Mouse (Mus musculus) small intestine, adult 10 weeks (tissue): Measurements from ENCODE around the gene Hapln4. TPM values are rescaled to one million over a fixed set of nuclear protein-coding genes. Genes with fewer than 3 reads are reported as not detected.

Source experiments
- polyA plus RNA-seq: library from polyadenylated mRNA; stranded (reverse); fragments of 350-450 nt; fragmentation: Illumina TruSeq; extraction: RNeasy Lipid Tissue Mini Kit (QIAGEN cat#74804); gene quantifications from one replicate; pipeline ENCODE4 v1.2.3, GENCODE M21; 2014; ENCODE audit warnings: low replicate concordance

Gene Hapln4
- 0.15 TPM for polyA plus RNA-seq

GRCm38 (mm10) chr8:70083285-70083684, at the start of gene Hapln4:
Gene Hapln4, plus strand, starts transcription at chr8:70083457.

GRCm38 (mm10) chr8:70042583-70043455, 40.4 kb upstream of the Hapln4 start, which contains the start of the genes Mau2 and Sugp1:
Gene Mau2, minus strand, starts transcription at chr8:70042734.
Gene Sugp1, plus strand, starts transcription at chr8:70042813.

GRCm38 (mm10) chr8:70072441-70073069, 10.7 kb upstream of the Hapln4 start, which contains the start of gene Tm6sf2:
Gene Tm6sf2, plus strand, starts transcription at chr8:70072924.

GRCm38 (mm10) chr8:70120667-70121066, 37.4 kb downstream of the Hapln4 start, which contains the start of gene Ncan:
Gene Ncan, minus strand, starts transcription at chr8:70120873.

GRCm38 (mm10) chr8:70131166-70131883, 48.1 kb downstream of the Hapln4 start, which contains the start of gene Nr2c2ap:
Gene Nr2c2ap, plus strand, starts transcription at chr8:70131333.

GRCm38 (mm10) chr8:70139026-70139857, 56.0 kb downstream of the Hapln4 start, which contains the start of the genes Rfxank, Borcs8 and Mef2b:
Gene Rfxank, minus strand, starts transcription at chr8:70139154.
Gene Borcs8, plus strand, starts transcription at chr8:70139499.
Gene Mef2b, plus strand, starts transcription at chr8:70139711.

Other genes starting within 250 kb of the Hapln4 start
- gene Cilp2, start 195.8 kb upstream of the Hapln4 start, polyA plus RNA-seq = not detected
- gene Tssk6, start 181.3 kb upstream of the Hapln4 start, polyA plus RNA-seq = not detected
- not detected for gene Ndufa13, start 180.9 kb upstream of the Hapln4 start, polyA plus RNA-seq
- not detected for gene Yjefn3, start 180.7 kb upstream of the Hapln4 start, polyA plus RNA-seq
- gene Gatad2a, start 87.1 kb upstream of the Hapln4 start, polyA plus RNA-seq = 5.5 TPM
- 8.8 TPM for gene Mau2, start 40.7 kb upstream of the Hapln4 start, polyA plus RNA-seq
- 5.9 TPM for gene Sugp1, start 40.6 kb upstream of the Hapln4 start, polyA plus RNA-seq
- gene Tm6sf2, start 10.5 kb upstream of the Hapln4 start, polyA plus RNA-seq = 30.1 TPM
- gene Ncan, start 37.4 kb downstream of the Hapln4 start, polyA plus RNA-seq = not detected
- gene Nr2c2ap, start 47.9 kb downstream of the Hapln4 start, polyA plus RNA-seq = 0.37 TPM
- gene Rfxank, start 55.7 kb downstream of the Hapln4 start, polyA plus RNA-seq = 0.33 TPM
- gene Borcs8, start 56.0 kb downstream of the Hapln4 start, polyA plus RNA-seq = 2.0 TPM
- not detected for gene Mef2b, start 56.3 kb downstream of the Hapln4 start, polyA plus RNA-seq
- 3.5 TPM for gene Tmem161a, start 88.9 kb downstream of the Hapln4 start, polyA plus RNA-seq
- 1.2 TPM for gene Slc25a42, start 128.8 kb downstream of the Hapln4 start, polyA plus RNA-seq
- gene Sugp2, start 150.8 kb downstream of the Hapln4 start, polyA plus RNA-seq = 2.9 TPM
- 0.71 TPM for gene Armc6, start 151.0 kb downstream of the Hapln4 start, polyA plus RNA-seq
- not detected for gene Homer3, start 199.4 kb downstream of the Hapln4 start, polyA plus RNA-seq
- 4.1 TPM for gene Ddx49, start 219.0 kb downstream of the Hapln4 start, polyA plus RNA-seq
- 0.59 TPM for gene Cope, start 219.1 kb downstream of the Hapln4 start, polyA plus RNA-seq
- not detected for gene Cers1, start 232.3 kb downstream of the Hapln4 start, polyA plus RNA-seq
- gene Gdf1, start 246.4 kb downstream of the Hapln4 start, polyA plus RNA-seq = not detected